Mouse (Mus musculus) limb, embryonic 13.5 days (tissue): Measurements from ENCODE around the gene Efs. TPM values are rescaled to one million over a fixed set of nuclear protein-coding genes. Genes with fewer than 3 reads are reported as not detected.

Experiments used
- ATAC-seq: fragments of 200-750 bp; cut with Nextera tagmentation; 2 replicates; pipeline ENCODE4 v1.8.0; 2017; ENCODE audit warnings: low read depth, moderate number of reproducible peaks, moderate TSS enrichment; ENCODE audit not compliant: low FRiP score
- H3K27ac ChIP-seq: fragments of 300-500 bp; sonication (generic); 2 replicates; pipeline ENCODE4 v1.5.1; 2015; ENCODE audit warnings: inconsistent platforms, mild to moderate bottlenecking, moderate library complexity
- H3K27me3 ChIP-seq: fragments of 300-500 bp; sonication (generic); 2 replicates; pipeline ENCODE4 v1.6.1; 2015; ENCODE audit warnings: mild to moderate bottlenecking, inconsistent platforms
- H3K36me3 ChIP-seq: fragments of 300-500 bp; sonication (generic); 2 replicates; pipeline ENCODE4 v1.6.1; 2015; ENCODE audit warnings: inconsistent platforms, mild to moderate bottlenecking, moderate library complexity
- H3K4me1 ChIP-seq: fragments of 300-500 bp; sonication (generic); 2 replicates; pipeline ENCODE4 v1.6.1; 2015; ENCODE audit warnings: inconsistent platforms
- H3K4me2 ChIP-seq: fragments of 300-500 bp; sonication (generic); replicated peaks from 2 replicates; pipeline ENCODE4 v1.6.1; 2015; ENCODE audit warnings: inconsistent platforms, mild to moderate bottlenecking, moderate library complexity
- H3K4me3 ChIP-seq: fragments of 300-500 bp; sonication (generic); 2 replicates; pipeline ENCODE4 v1.5.1; 2015; ENCODE audit warnings: moderate library complexity, mild to moderate bottlenecking, inconsistent platforms
- H3K9ac ChIP-seq: fragments of 300-500 bp; sonication (generic); 2 replicates; pipeline ENCODE4 v1.6.1; 2015; ENCODE audit warnings: mild to moderate bottlenecking, inconsistent platforms
- H3K9me3 ChIP-seq: fragments of 300-500 bp; sonication (generic); 2 replicates; pipeline ENCODE4 v1.6.1; 2016; ENCODE audit warnings: inconsistent platforms
- WGBS: fragments of 180-500 bp; shearing (Covaris S2); methylation state at CpG from one replicate; pipeline ENCODE4 v1.1.7; 2015; 5-methylcytosine and 5-hydroxymethylcytosine counted together
- polyA plus RNA-seq: library from polyadenylated mRNA; unstranded; fragments of >200 nt; fragmentation: Nextera tagmentation; extraction: Ambion mirVana; gene quantifications from 2 replicates; pipeline ENCODE4 v1.2.1, GENCODE M21; 2015

Efs gene
- polyA plus RNA-seq, 1 experiment from 2014 or later: 50.4 TPM

DNA sequence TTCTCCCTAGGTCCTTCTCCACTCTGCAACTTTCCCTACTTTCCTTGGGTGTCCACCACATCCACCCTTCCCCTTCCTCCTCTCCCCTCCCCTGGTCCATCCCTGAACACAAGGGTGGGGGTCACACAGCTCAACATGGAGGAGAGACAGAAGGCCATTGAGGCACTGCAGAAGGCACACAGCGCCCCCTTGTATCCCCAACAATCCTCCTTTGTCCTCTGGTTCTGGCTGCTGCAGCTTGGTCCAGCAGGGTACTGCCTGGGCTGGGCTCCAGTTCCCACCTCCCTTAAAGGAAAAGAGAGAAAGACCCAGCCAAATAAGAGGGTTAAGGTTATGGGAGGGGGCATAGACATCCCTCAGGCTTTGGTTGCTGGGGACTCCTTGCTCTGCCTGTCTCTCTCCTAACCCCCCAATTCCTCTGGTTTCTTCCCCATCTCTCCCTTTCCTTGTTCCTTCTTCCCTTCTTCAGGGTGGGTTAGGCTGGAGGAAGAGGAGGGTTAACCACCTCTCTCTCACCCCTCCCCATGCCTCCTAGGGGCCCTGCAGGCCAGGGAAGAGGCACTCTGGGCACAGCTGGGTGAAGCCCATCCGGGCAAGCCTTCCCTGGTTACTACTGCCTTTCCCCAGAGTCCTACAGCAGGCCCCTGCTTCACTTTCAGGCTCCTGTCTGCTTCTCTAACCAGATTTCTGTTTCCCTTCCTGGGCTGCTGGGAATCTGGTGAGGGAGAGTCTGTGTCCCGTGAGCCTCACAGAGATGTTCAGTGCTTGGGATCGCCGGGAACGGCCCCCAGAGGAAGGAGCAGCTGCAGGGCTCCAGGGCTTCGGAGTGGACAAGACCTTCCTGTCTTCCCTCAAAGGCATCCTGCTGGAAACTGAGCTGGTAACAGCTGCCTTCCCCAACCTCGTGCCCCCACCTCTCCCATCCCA is 10.2 kb upstream of the Efs start, which contains the start of gene Cmtm5:
TSS of gene Cmtm5 (plus strand) at position 358 of the 927 bp plus-strand sequence.
- no peaks in the 10 kb centered on the region for H3K27me3 ChIP-seq
- peak within 1 kb of the TSS; percentile 92 for H3K27ac ChIP-seq
- H3K36me3 ChIP-seq: no peaks in the 10 kb centered on the region
- H3K4me2 ChIP-seq: peak within 1 kb of the TSS; percentile 48
- WGBS: 29% methylated on average over 8 of the region's 8 CpGs
- peaks cover 35% of the 10 kb centered on the region for H3K4me1 ChIP-seq
- H3K9me3 ChIP-seq: no peaks in the 10 kb centered on the region
- peak within 1 kb of the TSS; percentile 23 for H3K4me3 ChIP-seq
- peak within 1 kb of the TSS; percentile 53 for H3K9ac ChIP-seq
- ATAC-seq: peak; percentile 57

DNA sequence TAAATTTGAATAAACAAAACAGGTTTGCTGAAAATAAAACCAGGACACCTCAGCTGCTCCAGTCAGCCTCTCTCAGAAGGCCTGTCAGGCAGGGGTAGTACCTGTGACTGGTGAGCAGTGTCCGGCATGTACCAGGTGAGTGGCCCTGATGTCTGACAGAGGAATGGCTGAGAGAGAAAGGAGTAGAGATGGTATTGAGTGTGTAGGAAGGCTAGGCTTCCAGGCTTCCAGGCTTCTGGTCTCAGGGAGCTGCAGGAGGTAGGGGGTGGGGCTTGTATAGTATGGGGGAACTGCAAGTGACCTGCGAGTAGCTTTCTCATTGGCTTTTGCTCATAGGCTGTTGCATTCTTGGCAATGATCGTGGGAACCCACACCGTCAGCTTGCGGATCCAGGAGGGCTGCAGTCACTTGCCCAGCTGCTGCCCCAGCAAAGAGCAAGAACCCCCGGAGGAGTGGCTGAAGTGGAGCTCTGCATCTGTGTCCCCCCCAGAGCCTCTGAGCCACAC is 6.8 kb upstream of the Efs start, which contains the start of gene Il25:
TSS of gene Il25 (plus strand) at position 51 of the 506 bp plus-strand sequence.
- no peaks in the 10 kb centered on the region for H3K27me3 ChIP-seq
- 18% methylated on average over 6 of the region's 6 CpGs for WGBS
- H3K9ac ChIP-seq: 0 out of 2 replicates have a peak within 1 kb of the TSS, but pooled peaks have one; percentile 21
- no peak within 1 kb of the TSS for H3K4me3 ChIP-seq
- peaks cover 42% of the 10 kb centered on the region for H3K4me1 ChIP-seq
- peak within 1 kb of the TSS; percentile 41 for H3K4me2 ChIP-seq
- no peak within 1 kb of the TSS for H3K27ac ChIP-seq
- no peaks in the 10 kb centered on the region for H3K9me3 ChIP-seq
- ATAC-seq: peak; percentile 51
- no peaks in the 10 kb centered on the region for H3K36me3 ChIP-seq

DNA sequence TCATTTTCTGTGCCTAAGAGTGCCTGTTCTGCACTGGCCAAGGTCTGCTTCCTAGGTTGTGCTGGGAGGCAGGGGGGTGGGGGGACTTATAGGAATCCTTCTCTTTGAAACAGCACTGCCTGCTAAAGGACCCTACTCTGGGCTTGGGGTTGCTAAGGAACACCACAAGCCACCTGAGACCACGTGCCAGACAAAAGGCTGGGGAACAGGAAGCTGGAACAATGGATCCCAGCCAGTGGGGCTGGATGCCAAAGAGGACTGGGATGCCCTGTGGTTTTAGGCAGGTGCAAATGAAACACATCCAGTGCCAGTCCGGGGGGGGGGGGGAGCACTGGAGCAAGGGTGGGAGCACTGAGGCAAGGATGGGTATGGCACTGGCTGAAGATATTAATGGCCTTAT is 4.5 kb upstream of the Efs start:
- 39% methylated on average over 2 of the region's 2 CpGs for WGBS

DNA sequence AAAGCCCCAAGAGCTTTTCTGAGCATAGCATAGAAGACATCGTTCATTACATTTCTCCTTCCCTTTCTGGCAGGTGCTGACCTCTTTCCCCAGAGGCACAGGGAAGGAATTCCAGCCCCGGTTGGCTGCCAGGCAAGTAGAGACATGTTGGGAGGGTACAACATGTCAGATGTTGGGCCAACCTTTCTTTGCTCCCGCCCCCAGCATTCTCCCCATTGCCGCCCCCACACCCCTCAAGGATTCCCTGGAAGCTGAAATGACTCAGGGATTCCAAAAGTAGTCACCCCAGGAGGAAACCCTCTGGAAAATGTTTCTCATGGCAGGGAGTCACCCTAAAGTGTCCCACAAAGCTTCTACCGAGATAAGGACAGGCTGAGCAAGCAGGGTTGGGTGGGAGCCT is 3.9 kb upstream of the Efs start:
- no peaks in the 10 kb centered on the region for H3K36me3 ChIP-seq
- no peaks in the 10 kb centered on the region for H3K9me3 ChIP-seq
- 68% methylated on average over 5 of the region's 5 CpGs for WGBS
- H3K9ac ChIP-seq: no peak overlapping the region
- H3K27ac ChIP-seq: no peak overlapping the region
- no peak for ATAC-seq
- no peak overlapping the region for H3K4me3 ChIP-seq
- no peak overlapping the region for H3K4me2 ChIP-seq
- peaks cover 44% of the 10 kb centered on the region for H3K4me1 ChIP-seq
- H3K27me3 ChIP-seq: no peaks in the 10 kb centered on the region

More for the DNA sequence above, 4.5 kb upstream of the Efs start:
- no peak overlapping the region for H3K4me2 ChIP-seq
- H3K36me3 ChIP-seq: no peaks in the 10 kb centered on the region
- H3K4me1 ChIP-seq: peaks cover 38% of the 10 kb centered on the region
- no peak overlapping the region for H3K27ac ChIP-seq
- H3K27me3 ChIP-seq: no peaks in the 10 kb centered on the region
- no peaks in the 10 kb centered on the region for H3K9me3 ChIP-seq
- H3K9ac ChIP-seq: no peak overlapping the region
- ATAC-seq: no peak
- H3K4me3 ChIP-seq: no peak overlapping the region

DNA sequence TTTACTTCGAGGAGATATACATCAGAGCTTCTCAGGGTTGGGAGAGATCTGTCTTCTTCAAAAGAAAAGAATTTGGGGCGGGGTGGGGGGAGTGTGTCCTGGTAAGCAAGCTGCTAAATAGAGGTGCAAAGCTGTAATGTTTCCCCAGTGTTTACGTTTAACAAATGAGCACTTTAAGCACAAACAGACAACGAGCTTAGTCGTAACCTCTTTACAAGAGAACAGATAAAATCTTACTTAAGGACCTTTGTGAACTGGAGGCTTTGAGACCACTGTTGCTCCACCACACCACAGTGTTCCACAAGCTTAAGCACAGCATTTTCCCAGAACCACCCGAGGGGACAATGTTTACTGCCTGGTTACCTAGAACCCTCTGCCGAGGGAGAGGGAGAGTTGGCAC is 1.4 kb upstream of the Efs start:
- WGBS: 8% methylated on average over 7 of the region's 7 CpGs
- no peak for ATAC-seq
- Histone ChIP-seq H3K4me2 (peak overlapping the region; percentile 88), H3K36me3 (peaks cover 4% of the 10 kb centered on the region), H3K4me3 (peak overlapping the region; percentile 67), H3K9ac (peak overlapping the region; percentile 97), H3K27ac (peak overlapping the region; percentile 100), H3K4me1 (peaks cover 48% of the 10 kb centered on the region), H3K9me3 (0 out of 2 replicates have a peak, but pooled peaks cover 6% of the 10 kb centered on the region), H3K27me3 (no peaks in the 10 kb centered on the region)

DNA sequence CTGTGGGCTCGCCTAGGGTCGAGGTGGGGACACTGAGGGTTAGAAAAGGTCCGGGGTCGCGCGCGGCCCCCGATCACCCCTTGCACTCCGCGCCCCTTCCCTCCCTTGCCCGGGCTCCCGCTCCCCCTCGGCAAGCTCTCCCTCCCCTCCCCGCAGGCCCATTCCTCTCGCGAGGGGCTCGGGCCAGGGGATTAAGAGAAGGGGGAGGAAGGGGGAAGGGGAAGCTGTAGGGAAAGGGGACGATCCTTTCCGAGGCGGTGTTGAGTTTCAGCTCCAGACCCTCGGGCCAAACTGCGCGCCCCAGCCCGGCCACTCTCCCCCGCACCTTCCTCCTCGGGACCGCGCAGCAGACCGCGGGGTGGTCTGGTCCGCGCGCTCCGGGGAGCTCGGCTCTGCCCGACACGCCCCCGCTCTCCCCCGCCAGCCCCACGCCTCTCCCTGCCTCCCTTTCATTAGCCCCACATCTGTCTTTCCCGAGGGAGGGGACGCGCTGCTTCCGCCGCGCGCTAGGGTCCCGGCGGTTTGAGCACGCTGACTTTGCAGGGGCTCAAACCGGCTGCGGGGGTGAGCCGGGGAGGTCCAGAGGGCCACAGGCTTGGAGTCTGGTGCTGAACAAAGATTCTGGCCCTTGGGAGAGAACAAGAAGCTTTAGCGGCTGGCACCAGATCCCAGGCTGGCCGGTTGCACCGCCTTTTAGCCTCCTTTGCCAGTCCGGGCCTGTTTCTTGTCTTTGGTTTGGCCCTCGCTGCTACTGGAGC is 654 bp upstream of the Efs start:
- Histone ChIP-seq H3K4me1 (peaks cover 48% of the 10 kb centered on the region), H3K4me2 (peak overlapping the region; percentile 88), H3K9me3 (peaks cover 13% of the 10 kb centered on the region), H3K36me3 (peaks cover 12% of the 10 kb centered on the region), H3K27ac (peak overlapping the region; percentile 100), H3K27me3 (no peaks in the 10 kb centered on the region), H3K4me3 (peak overlapping the region; percentile 67), H3K9ac (peak overlapping the region; percentile 97)
- peak; percentile 85 for ATAC-seq
- whole genome bisulfite sequencing: 0% methylated on average over 55 of the region's 58 CpGs

DNA sequence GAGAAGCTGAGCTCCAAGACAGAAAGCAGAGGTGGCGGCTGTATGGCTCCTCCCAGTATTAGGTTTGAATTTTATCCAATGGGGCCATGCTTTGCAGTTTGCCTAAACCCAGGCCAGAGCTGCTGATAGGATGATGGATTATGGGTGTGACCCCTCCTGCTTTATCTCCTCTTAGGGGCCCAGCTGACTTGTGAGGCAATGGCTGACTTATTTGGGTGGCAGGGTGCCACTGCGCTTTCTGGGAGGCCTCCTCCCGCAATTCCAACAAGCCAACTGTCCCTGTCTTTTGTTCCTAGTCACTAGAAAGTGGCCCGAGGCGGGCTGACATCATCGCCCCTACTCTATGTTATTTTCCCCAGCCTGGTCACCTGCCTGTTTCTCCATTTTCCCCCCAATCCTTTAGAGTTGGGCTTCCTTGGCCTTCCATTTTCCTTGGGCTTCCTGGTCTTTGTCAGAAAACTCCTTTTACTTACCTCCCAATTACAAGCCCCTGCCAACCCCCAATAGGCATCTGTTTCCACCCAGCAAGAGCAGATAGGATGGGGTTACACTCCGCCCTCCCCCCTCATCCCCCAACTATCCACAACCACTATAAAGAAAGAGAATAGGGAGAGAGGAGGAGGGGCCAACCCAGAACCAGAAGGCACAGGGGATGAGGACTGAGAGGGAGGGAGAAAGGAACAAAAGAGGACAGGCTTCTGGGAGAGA is 1.1 kb downstream of the Efs start:
- peak; percentile 57 for ATAC-seq
- 10% methylated on average over 7 of the region's 7 CpGs for whole genome bisulfite sequencing

DNA sequence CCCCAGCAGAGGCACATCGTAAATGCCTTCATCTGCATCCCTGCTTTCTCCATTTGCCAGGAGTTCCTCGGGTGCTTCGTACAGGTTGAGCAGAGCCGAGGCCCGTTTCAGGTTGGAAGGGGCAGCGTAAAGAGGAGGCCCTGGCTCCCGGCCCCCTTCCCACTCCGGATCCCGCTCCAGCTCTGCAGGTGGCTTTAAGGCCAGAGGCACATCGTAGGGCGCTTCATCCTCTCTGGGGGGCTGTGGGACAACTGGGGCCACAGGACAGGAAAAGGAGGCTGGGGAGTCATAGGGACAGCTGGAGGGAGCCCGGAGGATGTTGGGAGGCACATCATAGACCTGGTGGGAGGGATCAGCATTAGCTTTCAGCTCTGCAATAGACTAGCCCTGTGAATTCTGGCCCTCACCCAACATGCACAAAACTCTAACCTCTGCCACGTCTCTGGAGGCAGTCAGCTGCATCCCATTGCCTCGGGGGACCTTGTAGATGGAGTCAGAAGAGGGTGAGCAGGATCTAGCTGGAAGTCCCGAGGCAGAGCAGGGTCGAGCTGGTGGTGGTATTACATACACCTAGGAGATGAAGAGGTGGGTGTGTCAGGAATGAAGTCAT is 5.7 kb downstream of the Efs start:
- 89% methylated on average over 16 of the region's 16 CpGs for whole genome bisulfite sequencing
- Histone ChIP-seq H3K9ac (no peak overlapping the region), H3K27ac (no peak overlapping the region), H3K36me3 (peaks cover 76% of the 10 kb centered on the region), H3K9me3 (peaks cover 22% of the 10 kb centered on the region), H3K4me2 (no peak overlapping the region), H3K4me3 (no peak overlapping the region), H3K27me3 (no peaks in the 10 kb centered on the region), H3K4me1 (peaks cover 17% of the 10 kb centered on the region)
- no peak for ATAC-seq

More for the DNA sequence above, 1.1 kb downstream of the Efs start:
- H3K27me3 ChIP-seq: no peaks in the 10 kb centered on the region
- H3K9me3 ChIP-seq: peaks cover 22% of the 10 kb centered on the region
- peak overlapping the region; percentile 88 for H3K4me2 ChIP-seq
- peaks cover 30% of the 10 kb centered on the region for H3K36me3 ChIP-seq
- H3K4me1 ChIP-seq: peaks cover 39% of the 10 kb centered on the region
- H3K4me3 ChIP-seq: peak overlapping the region; percentile 67
- H3K27ac ChIP-seq: peak overlapping the region; percentile 100
- H3K9ac ChIP-seq: peak overlapping the region; percentile 97

DNA sequence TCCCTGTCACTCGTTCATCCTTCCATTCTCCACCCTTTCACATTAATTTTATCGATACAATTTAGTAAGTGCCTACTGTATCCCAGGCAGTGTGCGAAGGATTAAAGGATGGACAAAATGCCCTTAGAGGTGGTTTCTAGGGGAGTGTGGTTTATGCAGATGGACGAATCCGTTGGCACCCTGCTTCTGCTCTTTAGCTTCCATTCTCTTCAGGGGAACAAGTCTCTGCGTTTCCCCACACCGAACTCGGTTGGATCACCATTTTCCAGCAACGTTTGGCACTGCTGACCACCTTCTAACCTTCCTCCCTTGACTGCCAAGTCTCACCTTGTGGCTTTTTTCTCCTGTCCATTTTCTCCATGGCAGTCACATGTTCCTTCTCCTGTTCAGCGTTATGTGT is 12.6 kb downstream of the Efs start:
- H3K4me3 ChIP-seq: peak overlapping the region; percentile 91
- H3K27me3 ChIP-seq: no peaks in the 10 kb centered on the region
- no peaks in the 10 kb centered on the region for H3K9me3 ChIP-seq
- peaks cover 67% of the 10 kb centered on the region for H3K36me3 ChIP-seq
- H3K9ac ChIP-seq: peak overlapping the region; percentile 96
- peak overlapping the region; percentile 91; the same call in 1 of the 2 replicates for H3K27ac ChIP-seq
- peak overlapping the region; percentile 96 for H3K4me2 ChIP-seq
- no peak for ATAC-seq
- H3K4me1 ChIP-seq: peaks cover 31% of the 10 kb centered on the region
- WGBS: 18% methylated on average over 10 of the region's 10 CpGs

DNA sequence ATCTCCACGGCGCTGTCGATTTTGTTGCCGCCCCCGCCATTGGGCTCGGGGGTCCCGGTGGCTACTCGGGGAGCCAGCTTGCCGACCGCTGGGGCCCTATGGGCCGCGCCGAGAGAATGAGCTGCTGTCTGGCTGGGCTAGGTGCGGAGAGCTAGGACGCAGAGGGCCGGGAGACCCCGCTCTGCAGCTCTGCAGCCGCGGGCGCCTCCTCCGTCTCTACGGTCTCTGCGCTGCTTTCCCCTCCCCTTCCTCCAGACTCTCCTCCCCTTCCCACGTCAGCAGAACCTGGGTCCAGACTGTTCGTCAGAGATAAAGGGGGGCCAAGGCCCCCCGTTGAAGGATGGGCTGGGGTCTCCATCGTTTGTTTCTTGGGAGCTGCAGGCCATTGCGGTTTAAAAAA is 13.0 kb downstream of the Efs start, which contains the start of gene Slc22a17:
TSS of gene Slc22a17 (minus strand) at position 247 of the 400 bp plus-strand sequence.
- Histone ChIP-seq H3K4me3 (peak within 1 kb of the TSS; percentile 91), H3K27me3 (no peaks in the 10 kb centered on the region), H3K9me3 (no peaks in the 10 kb centered on the region), H3K4me1 (peaks cover 31% of the 10 kb centered on the region), H3K4me2 (peak within 1 kb of the TSS; percentile 96), H3K27ac (peak within 1 kb of the TSS; percentile 91), H3K9ac (peak within 1 kb of the TSS; percentile 96), H3K36me3 (peaks cover 67% of the 10 kb centered on the region)
- peak; percentile 93 for ATAC-seq
- under 1% methylated on average over 28 of the region's 28 CpGs for WGBS
